Comparison of ENCODE assay signal across 8 mouse cellular contexts in the genomic region with DNA sequence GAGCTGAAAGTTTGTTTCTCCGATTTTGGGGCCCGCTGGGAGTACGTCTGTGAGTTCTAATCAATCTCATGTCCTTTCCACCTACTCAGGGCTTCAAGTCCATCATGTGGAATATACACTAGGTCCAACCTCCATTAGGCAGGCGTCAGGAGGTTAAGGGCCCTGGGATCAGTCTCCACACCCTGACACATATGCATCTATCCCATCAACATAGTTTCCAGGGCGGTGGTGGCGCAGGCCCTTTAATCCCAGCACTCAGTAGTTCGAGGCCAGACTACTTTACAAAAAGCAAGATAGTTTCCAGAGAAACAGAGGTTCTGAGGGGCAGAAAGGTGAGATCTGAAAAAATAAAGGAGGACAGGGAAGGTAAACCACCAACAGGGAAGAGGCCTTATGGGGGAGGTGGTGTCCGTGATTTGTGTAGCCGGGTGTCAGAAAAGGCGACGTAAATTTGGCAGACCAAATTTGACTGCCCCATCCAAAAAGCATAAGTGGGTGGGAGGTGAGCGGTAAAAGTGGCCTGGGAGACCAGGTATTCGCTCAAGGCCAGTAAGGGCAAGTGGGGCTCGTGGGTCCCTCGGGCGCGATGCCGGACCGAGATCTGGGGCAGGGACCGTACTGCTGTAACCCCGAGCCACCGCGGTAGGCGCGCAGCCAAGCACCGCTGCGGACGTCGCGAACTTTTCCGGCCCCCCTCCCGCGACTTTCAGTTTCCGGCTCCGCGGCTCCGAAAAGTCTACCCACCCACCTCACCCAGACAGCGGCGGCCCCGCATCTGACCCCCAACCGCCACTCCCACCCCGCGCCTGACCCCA. TPM values are rescaled to one million over a fixed set of nuclear protein-coding genes. Genes with fewer than 3 reads are reported as not detected.
DNase-seq lines count a peak whose midpoint lies in the region; ATAC-seq and TF ChIP-seq lines count a peak whose summit lies in the region.

No protein-coding gene starts in this region.

- ATAC-seq in heart, embryonic 14.5 days (ENCODE audit: insufficient number of reproducible peaks, insufficient read depth, low FRiP score, low read depth): peak; percentile 49
- ATAC-seq in liver, postnatal 0 days: peak; percentile 77
- ATAC-seq in stomach, embryonic 15.5 days (ENCODE audit: insufficient read depth, low FRiP score, low read depth): peak; percentile 69

- no peak for TF ChIP-seq POLR2A in spleen, adult 2 months (IDR thresholded peaks at IDR 0.05; ENCODE audit: low read depth, low read length)

- no peaks in the 10 kb centered on the region for H3K9me3 ChIP-seq in heart, embryonic 14.5 days (ENCODE audit: control insufficient read depth, low read length)
- H3K9me3 ChIP-seq in liver, postnatal 0 days (ENCODE audit: low read length): no peaks in the 10 kb centered on the region
- H3K9me3 ChIP-seq in stomach, embryonic 15.5 days: no peaks in the 10 kb centered on the region

- peak overlapping the region; percentile 96 for H3K4me3 ChIP-seq in spleen, adult 2 months (ENCODE audit: extremely low read depth, insufficient read depth, insufficient read length)
- peak overlapping the region; percentile 66 to 85 for H3K4me3 ChIP-seq in heart, embryonic 14.5 days (ENCODE audit: control insufficient read depth in 1 of 2, insufficient read depth in 1 of 2, low read depth in 1 of 2, low read length in 2 of 2)
- peak overlapping the region; percentile 77 for H3K4me3 ChIP-seq in liver, postnatal 0 days (ENCODE audit: low read depth, low read length)
- H3K4me3 ChIP-seq in stomach, embryonic 15.5 days (replicated peaks): peak overlapping the region; percentile 82

- H3K4me1 ChIP-seq in spleen, adult 2 months (ENCODE audit: control insufficient read depth, insufficient read depth, insufficient read length): peaks cover 23% of the 10 kb centered on the region
- H3K4me1 ChIP-seq in heart, embryonic 14.5 days (ENCODE audit: control insufficient read depth in 2 of 2, insufficient read depth in 2 of 2, low read length in 2 of 2): peaks cover 4 to 11% of the 10 kb centered on the region in 2 experiments
- H3K4me1 ChIP-seq in liver, postnatal 0 days (ENCODE audit: insufficient read depth): peaks cover 24% of the 10 kb centered on the region
- peaks cover 7% of the 10 kb centered on the region; the same call in 1 of the 2 replicates for H3K4me1 ChIP-seq in stomach, embryonic 15.5 days

- DNase-seq in adrenal gland, postnatal 25 days: peak; percentile 83
- DNase-seq in adrenal gland, adult 2 months: no peak
- no peak for DNase-seq in spleen, adult 2 months (ENCODE audit: low read depth in 1 of 2, low spot score in 2 of 2)
- no peak for DNase-seq in spleen, postnatal 36 days (ENCODE audit: low spot score in 2 of 2)
- no peak for DNase-seq in liver, postnatal 0 days
- DNase-seq in right cerebral cortex, adult 18-20 months: no peak

- H3K36me3 ChIP-seq in spleen, adult 2 months (ENCODE audit: control insufficient read depth, insufficient read depth, low read length): no peaks in the 10 kb centered on the region
- peaks cover 9% of the 10 kb centered on the region; the same call in 1 of the 2 replicates for H3K36me3 ChIP-seq in heart, embryonic 14.5 days (ENCODE audit: control insufficient read depth, insufficient read depth, low read length)
- H3K36me3 ChIP-seq in liver, postnatal 0 days (replicated peaks; ENCODE audit: insufficient read depth, low read length): 0 out of 2 replicates have a peak, but pooled peaks cover 2% of the 10 kb centered on the region
- H3K36me3 ChIP-seq in stomach, embryonic 15.5 days: no peaks in the 10 kb centered on the region

- TF ChIP-seq CTCF in spleen, adult 2 months (IDR thresholded peaks at IDR 0.05; ENCODE audit: extremely low read depth, insufficient read depth, insufficient read length, insufficient replicate concordance): no peak
- TF ChIP-seq CTCF in liver, postnatal 0 days (IDR thresholded peaks at IDR 0.05; ENCODE audit: low read depth): peak; percentile 10; the same call in 1 of the 2 replicates

- TF ChIP-seq EP300 in liver, postnatal 0 days (IDR thresholded peaks at IDR 0.05; ENCODE audit: low read depth): no peak

- peak overlapping the region; percentile 79 for H3K4me2 ChIP-seq in heart, embryonic 14.5 days (ENCODE audit: low read length)
- peak overlapping the region; percentile 84 for H3K4me2 ChIP-seq in liver, postnatal 0 days (ENCODE audit: low read depth, low read length)
- peak overlapping the region; percentile 71 for H3K4me2 ChIP-seq in stomach, embryonic 15.5 days

- peak overlapping the region; percentile 95 for H3K27ac ChIP-seq in spleen, adult 2 months (ENCODE audit: insufficient read depth, low read length)
- peak overlapping the region; percentile 20 to 79; a peak in 3 of 4 replicates for H3K27ac ChIP-seq in heart, embryonic 14.5 days (replicated peaks in 1 of 2; ENCODE audit: control insufficient read depth in 1 of 2, insufficient read depth in 1 of 2, low read depth in 2 of 2, low read length in 2 of 2)
- peak overlapping the region; percentile 85 for H3K27ac ChIP-seq in liver, postnatal 0 days (ENCODE audit: low read depth)
- H3K27ac ChIP-seq in stomach, embryonic 15.5 days: peak overlapping the region; percentile 76; the same call in 1 of the 2 replicates

- peak overlapping the region; percentile 87 for H3K9ac ChIP-seq in heart, embryonic 14.5 days (ENCODE audit: low read length)
- H3K9ac ChIP-seq in liver, postnatal 0 days (replicated peaks): peak overlapping the region; percentile 75
- peak overlapping the region; percentile 76 for H3K9ac ChIP-seq in stomach, embryonic 15.5 days

- no peaks in the 10 kb centered on the region for H3K27me3 ChIP-seq in spleen, adult 2 months (ENCODE audit: control insufficient read depth, insufficient read depth, low read length)
- H3K27me3 ChIP-seq in heart, embryonic 14.5 days (ENCODE audit: control insufficient read depth, insufficient read depth, low read length): no peaks in the 10 kb centered on the region
- H3K27me3 ChIP-seq in liver, postnatal 0 days (ENCODE audit: insufficient read depth, low read length): no peaks in the 10 kb centered on the region
- H3K27me3 ChIP-seq in stomach, embryonic 15.5 days (replicated peaks): no peaks in the 10 kb centered on the region

- 6% methylated on average over 43 of the region's 43 CpGs for WGBS in spleen, adult 2 months
- 6% methylated on average over 43 of the region's 43 CpGs for WGBS in heart, embryonic 14.5 days
- 5% methylated on average over 43 of the region's 43 CpGs for WGBS in liver, postnatal 0 days (ENCODE audit: insufficient replicate concordance)
- 5% methylated on average over 43 of the region's 43 CpGs for WGBS in stomach, embryonic 15.5 days

RNA-seq across cellular contexts. Expression of a gene that starts 0.5 kb away (rescaled TPM):
- 29.2 and 30.2 TPM in 2 replicates for total RNA-seq in adrenal gland, postnatal 25 days (2021)
- 10 to 100 TPM; 22.3 to 29.0 TPM for total RNA-seq in adrenal gland, adult 2 months (2021)
- polyA plus RNA-seq in adrenal gland, adult 2 months (2012; rRNA removed): 11.1 and 12.7 TPM in 2 replicates
- polyA plus RNA-seq in spleen, adult 2 months (2012; rRNA removed): 21.6 and 22.6 TPM in 2 replicates
- polyA plus RNA-seq in heart, embryonic 14.5 days (2014; fragmentation: Nextera tagmentation; extraction: Ambion mirVana): 19.1 and 19.8 TPM in 2 replicates
- 10.6 and 10.7 TPM in 2 replicates for polyA plus RNA-seq in liver, postnatal 0 days (2015; fragmentation: Nextera tagmentation; extraction: Ambion mirVana)
- 29.4 and 31.2 TPM in 2 replicates for polyA plus RNA-seq in stomach, embryonic 15.5 days (2015; fragmentation: Nextera tagmentation; extraction: Ambion mirVana)

RNA-seq across cellular contexts. Expression of a gene that starts 11.4 kb away (rescaled TPM):
- 270 and 317 TPM in 2 replicates for total RNA-seq in adrenal gland, postnatal 25 days (2021)
- total RNA-seq in adrenal gland, adult 2 months (2021): 100 to 1,000 TPM; 307 to 329 TPM
- 127 and 140 TPM in 2 replicates for polyA plus RNA-seq in adrenal gland, adult 2 months (2012; rRNA removed)
- 56.2 and 74.7 TPM in 2 replicates for polyA plus RNA-seq in spleen, adult 2 months (2012; rRNA removed)
- 279 and 319 TPM in 2 replicates for polyA plus RNA-seq in heart, embryonic 14.5 days (2014; fragmentation: Nextera tagmentation; extraction: Ambion mirVana)
- polyA plus RNA-seq in liver, postnatal 0 days (2015; fragmentation: Nextera tagmentation; extraction: Ambion mirVana): 263 and 268 TPM in 2 replicates
- polyA plus RNA-seq in stomach, embryonic 15.5 days (2015; fragmentation: Nextera tagmentation; extraction: Ambion mirVana): 371 and 375 TPM in 2 replicates

RNA-seq across cellular contexts. Expression of a gene that starts 28.4 kb away (rescaled TPM):
- 4.6 and 17.3 TPM in 2 replicates for total RNA-seq in adrenal gland, postnatal 25 days (2021)
- total RNA-seq in adrenal gland, adult 2 months (2021): 1 to 10 TPM; 2.3 to 7.4 TPM
- polyA plus RNA-seq in adrenal gland, adult 2 months (2012; rRNA removed): 4.2 and 8.8 TPM in 2 replicates
- 2.2 and 4.0 TPM in 2 replicates for polyA plus RNA-seq in spleen, adult 2 months (2012; rRNA removed)
- 1.4 and 1.9 TPM in 2 replicates for polyA plus RNA-seq in heart, embryonic 14.5 days (2014; fragmentation: Nextera tagmentation; extraction: Ambion mirVana)
- 0.07 and 0.09 TPM in 2 replicates for polyA plus RNA-seq in liver, postnatal 0 days (2015; fragmentation: Nextera tagmentation; extraction: Ambion mirVana)
- polyA plus RNA-seq in stomach, embryonic 15.5 days (2015; fragmentation: Nextera tagmentation; extraction: Ambion mirVana): 74.5 and 104 TPM in 2 replicates

RNA-seq across cellular contexts. Expression of a gene that starts 28.8 kb away (rescaled TPM):
- 42.8 and 60.5 TPM in 2 replicates for total RNA-seq in adrenal gland, postnatal 25 days (2021)
- 10 to 100 TPM; 53.5 to 54.1 TPM for total RNA-seq in adrenal gland, adult 2 months (2021)
- 36.7 and 53.4 TPM in 2 replicates for polyA plus RNA-seq in adrenal gland, adult 2 months (2012; rRNA removed)
- polyA plus RNA-seq in spleen, adult 2 months (2012; rRNA removed): 22.5 and 28.5 TPM in 2 replicates
- polyA plus RNA-seq in heart, embryonic 14.5 days (2014; fragmentation: Nextera tagmentation; extraction: Ambion mirVana): 240 and 250 TPM in 2 replicates
- 44.7 and 46.1 TPM in 2 replicates for polyA plus RNA-seq in liver, postnatal 0 days (2015; fragmentation: Nextera tagmentation; extraction: Ambion mirVana)
- 144 and 151 TPM in 2 replicates for polyA plus RNA-seq in stomach, embryonic 15.5 days (2015; fragmentation: Nextera tagmentation; extraction: Ambion mirVana)

RNA-seq across cellular contexts. Expression of a gene that starts 35.4 kb away (rescaled TPM):
- total RNA-seq in adrenal gland, postnatal 25 days (2021): 1.6 and 2.6 TPM in 2 replicates
- 1 to 10 TPM; 1.4 to 2.1 TPM for total RNA-seq in adrenal gland, adult 2 months (2021)
- 10.5 and 13.5 TPM in 2 replicates for polyA plus RNA-seq in adrenal gland, adult 2 months (2012; rRNA removed)
- 6.3 and 7.6 TPM in 2 replicates for polyA plus RNA-seq in spleen, adult 2 months (2012; rRNA removed)
- polyA plus RNA-seq in heart, embryonic 14.5 days (2014; fragmentation: Nextera tagmentation; extraction: Ambion mirVana): not detected in 2 replicates
- polyA plus RNA-seq in liver, postnatal 0 days (2015; fragmentation: Nextera tagmentation; extraction: Ambion mirVana): 0.02 TPM in 1 of 2 replicates, not detected in the other
- polyA plus RNA-seq in stomach, embryonic 15.5 days (2015; fragmentation: Nextera tagmentation; extraction: Ambion mirVana): 1.0 and 1.1 TPM in 2 replicates
